ENCODE assay signal across 24 mouse cellular contexts in the genomic region with DNA sequence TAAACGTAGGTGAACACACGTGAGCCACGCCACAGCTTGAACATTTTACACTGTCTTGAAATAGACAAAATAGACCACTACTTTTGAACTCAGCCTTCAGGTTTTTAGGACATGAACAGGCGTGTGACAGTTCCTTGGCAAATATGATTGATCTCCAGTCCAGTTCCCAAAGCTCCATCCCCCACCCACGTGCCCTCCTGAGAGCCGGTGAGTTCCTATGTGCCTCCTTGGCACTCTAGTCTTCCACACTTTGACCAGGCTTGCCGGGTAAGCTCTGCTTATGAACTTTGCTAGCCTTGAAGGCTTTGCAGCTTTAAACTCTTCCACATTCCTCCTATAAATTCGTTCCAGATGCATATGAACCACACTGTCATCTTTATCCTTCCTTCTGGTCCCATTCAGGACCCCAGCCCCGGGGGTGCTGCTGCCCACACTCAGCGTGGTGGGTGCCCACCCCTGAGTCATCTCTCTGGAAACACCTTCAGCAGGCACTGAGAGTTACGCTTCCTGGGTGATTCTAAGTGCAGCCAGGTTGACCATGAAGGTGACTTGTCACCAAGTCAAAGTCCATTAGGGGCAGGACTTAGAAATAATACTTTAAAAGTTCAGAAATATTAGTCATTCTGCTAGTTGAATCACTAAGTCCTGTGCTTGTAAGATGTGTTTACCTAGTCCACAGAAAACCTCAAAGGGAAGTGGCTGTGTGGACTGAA. TPM values are rescaled to one million over a fixed set of nuclear protein-coding genes. Genes with fewer than 3 reads are reported as not detected.
A peak's percentile ranks its signal among the peaks of the same experiment; 100 is the strongest.
DNase-seq lines count a peak whose midpoint lies in the region; ATAC-seq and TF ChIP-seq lines count a peak whose summit lies in the region.
"Had no signal": no experiment of that assay in that cellular context is flagged by ENCODE, and none has a peak within 500 bp of the region (broad histone marks: within the 10 kb centered on the region; RNA-seq: fewer than 3 reads in every experiment).

No protein-coding gene starts in this region.

- DNase-seq in kidney, adult 2 months: peak; percentile 78
- DNase-seq in kidney, postnatal 4 days: no peak
- DNase-seq in liver, adult 2 months (ENCODE audit: extremely low read depth, low read depth, low spot score): peak; percentile 56
- no peak for DNase-seq in liver, embryonic 11.5 days (ENCODE audit: low spot score)
- DNase-seq in gastrocnemius, postnatal 25 days: no peak
- DNase-seq: adrenal gland, postnatal 10 days; cerebellum, adult 11 months; cerebellum, adult 9-10 months; cerebellum, postnatal 36 days; gastrocnemius, postnatal 36 days; heart, adult 2 months; heart, postnatal 10 days; layer of hippocampus, adult 9-11 months; liver had no signal

- H3K4me1 ChIP-seq in kidney, adult 2 months (ENCODE audit: control insufficient read depth, insufficient read depth, low read length): peaks cover 22% of the 10 kb centered on the region
- H3K4me1 ChIP-seq in liver, adult 2 months (ENCODE audit: control insufficient read depth, insufficient read depth, low read length): no peaks in the 10 kb centered on the region
- no peaks in the 10 kb centered on the region for H3K4me1 ChIP-seq in liver, embryonic 11.5 days (replicated peaks; ENCODE audit: control insufficient read depth, insufficient read depth, low read length)
- 0 out of 2 replicates have a peak, but pooled peaks cover 3% of the 10 kb centered on the region for H3K4me1 ChIP-seq in intestine, postnatal 0 days (replicated peaks; ENCODE audit: control insufficient read depth, insufficient read depth, low read length)
- H3K4me1 ChIP-seq: heart, embryonic 13.5 days; hindbrain, embryonic 15.5 days; lung, embryonic 15.5 days; midbrain, embryonic 12.5 days; neural tube, embryonic 13.5 days had no signal

- 49% methylated on average over 11 of the region's 11 CpGs for WGBS in kidney, adult 2 months
- WGBS in liver, adult 2 months: 80% methylated on average over 11 of the region's 11 CpGs
- WGBS in liver, embryonic 11.5 days: 81% methylated on average over 11 of the region's 11 CpGs
- WGBS in intestine, postnatal 0 days: 77% methylated on average over 11 of the region's 11 CpGs

- H3K27me3 ChIP-seq in kidney, adult 2 months (replicated peaks; ENCODE audit: control insufficient read depth, insufficient read depth, low read length): no peaks in the 10 kb centered on the region
- no peaks in the 10 kb centered on the region for H3K27me3 ChIP-seq in liver, adult 2 months (ENCODE audit: control insufficient read depth, insufficient read depth, low read length)
- no peaks in the 10 kb centered on the region for H3K27me3 ChIP-seq in liver, embryonic 11.5 days (replicated peaks; ENCODE audit: control insufficient read depth, insufficient read depth, low read length)
- H3K27me3 ChIP-seq in intestine, postnatal 0 days (replicated peaks; ENCODE audit: control insufficient read depth, insufficient read depth, low read length): no peaks in the 10 kb centered on the region
- H3K27me3 ChIP-seq: heart, embryonic 13.5 days; hindbrain, embryonic 15.5 days; lung, embryonic 15.5 days; megakaryocyte, embryonic 14.5 days; midbrain, embryonic 12.5 days; neural tube, embryonic 13.5 days had no signal

- no peaks in the 10 kb centered on the region; the same call in 1 of the 2 replicates for H3K36me3 ChIP-seq in kidney, adult 2 months (ENCODE audit: control insufficient read depth, insufficient read depth, low read length)
- H3K36me3 ChIP-seq in liver, adult 2 months (ENCODE audit: control insufficient read depth, insufficient read depth, low read length): peaks cover 1% of the 10 kb centered on the region; the same call in 1 of the 2 replicates
- no peaks in the 10 kb centered on the region for H3K36me3 ChIP-seq in liver, embryonic 11.5 days (ENCODE audit: control insufficient read depth, insufficient read depth, low read length)
- peaks cover 12% of the 10 kb centered on the region; the same call in 1 of the 2 replicates for H3K36me3 ChIP-seq in intestine, postnatal 0 days (ENCODE audit: control insufficient read depth, insufficient read depth)

- ATAC-seq in liver, embryonic 11.5 days (replicated peaks; ENCODE audit: low FRiP score): no peak
- ATAC-seq in intestine, postnatal 0 days: peak; percentile 64
- ATAC-seq: forebrain, embryonic 14.5 days; inflammation-experienced regulatory T-cells, adult 6 months had no signal

- H3K9me3 ChIP-seq in liver, embryonic 11.5 days (ENCODE audit: control insufficient read depth, low read length): no peaks in the 10 kb centered on the region
- no peaks in the 10 kb centered on the region for H3K9me3 ChIP-seq in intestine, postnatal 0 days (ENCODE audit: control insufficient read depth)
- H3K9me3 ChIP-seq: G1E; heart, embryonic 13.5 days; hindbrain, embryonic 15.5 days; lung, embryonic 15.5 days; megakaryocyte, embryonic 14.5 days; midbrain, embryonic 12.5 days; neural tube, embryonic 13.5 days had no signal

- TF ChIP-seq CTCF in kidney, adult 2 months (conservative IDR thresholded peaks at IDR 0.05; ENCODE audit: insufficient read depth, insufficient read length, low read depth, low read length): no peak
- no peak for TF ChIP-seq CTCF in liver, adult 2 months (IDR thresholded peaks at IDR 0.05; ENCODE audit: low read depth, low read length)
- TF ChIP-seq CTCF in intestine, postnatal 0 days (IDR thresholded peaks at IDR 0.05; ENCODE audit: low read depth): no peak

- no peak overlapping the region for H3K4me2 ChIP-seq in liver, embryonic 11.5 days
- H3K4me2 ChIP-seq in intestine, postnatal 0 days (replicated peaks; ENCODE audit: low read depth): no peak overlapping the region
- H3K4me2 ChIP-seq: heart, embryonic 13.5 days; hindbrain, embryonic 15.5 days; lung, embryonic 15.5 days; midbrain, embryonic 12.5 days; neural tube, embryonic 13.5 days had no signal

- H3K27ac ChIP-seq in kidney, adult 2 months (ENCODE audit: insufficient read depth, low read depth, low read length): peak overlapping the region; percentile 98
- no peak overlapping the region for H3K27ac ChIP-seq in liver, adult 2 months (replicated peaks; ENCODE audit: insufficient read depth, low read depth, low read length)
- H3K27ac ChIP-seq in liver, embryonic 11.5 days (ENCODE audit: low read depth, low read length): no peak overlapping the region
- peak overlapping the region; percentile 21; the same call in 1 of the 2 replicates for H3K27ac ChIP-seq in intestine, postnatal 0 days (ENCODE audit: low read depth, low read length)
- H3K27ac ChIP-seq: heart, adult 2 months; heart, embryonic 13.5 days; hindbrain, embryonic 15.5 days; lung, embryonic 15.5 days; midbrain, embryonic 12.5 days; neural tube, embryonic 13.5 days had no signal

- no peak overlapping the region for H3K4me3 ChIP-seq in kidney, adult 2 months (ENCODE audit: insufficient read depth, low read depth, low read length)
- H3K4me3 ChIP-seq in liver, adult 2 months (ENCODE audit: insufficient read depth, low read depth, low read length): no peak overlapping the region
- H3K4me3 ChIP-seq in liver, embryonic 11.5 days (ENCODE audit: low read depth, low read length): no peak overlapping the region
- H3K4me3 ChIP-seq in intestine, postnatal 0 days (ENCODE audit: low read depth, low read length): no peak overlapping the region
- H3K4me3 ChIP-seq: heart, adult 2 months; heart, embryonic 13.5 days; hindbrain, embryonic 15.5 days; lung, embryonic 15.5 days; megakaryocyte, embryonic 14.5 days; midbrain, embryonic 12.5 days; neural tube, embryonic 13.5 days had no signal

- no peak overlapping the region for H3K9ac ChIP-seq in liver, adult 2 months (ENCODE audit: low read depth, low read length)
- no peak overlapping the region for H3K9ac ChIP-seq in liver, embryonic 11.5 days (ENCODE audit: low read depth, low read length)
- H3K9ac ChIP-seq in intestine, postnatal 0 days (ENCODE audit: low read depth, low read length): no peak overlapping the region
- H3K9ac ChIP-seq: heart, embryonic 13.5 days; hindbrain, embryonic 15.5 days; lung, embryonic 15.5 days; midbrain, embryonic 12.5 days; neural tube, embryonic 13.5 days had no signal

- H3K79me2 ChIP-seq in liver, adult 2 months (ENCODE audit: control insufficient read depth, insufficient read depth, low read length): no peaks in the 10 kb centered on the region

- no peak for TF ChIP-seq POLR2A in kidney, adult 2 months (IDR thresholded peaks at IDR 0.05; ENCODE audit: low read depth, low read length)
- no peak for TF ChIP-seq POLR2A in liver, adult 2 months (IDR thresholded peaks at IDR 0.05; ENCODE audit: extremely low read depth, insufficient read depth, low read length)

RNA-seq across cellular contexts. Expression of gene Dcun1d4, which starts 57.9 kb away (rescaled TPM):
- 12.3 and 14.2 TPM in 2 replicates for polyA plus RNA-seq in kidney, adult 2 months (2012; rRNA removed)
- 13.6 and 14.0 TPM in 2 replicates for total RNA-seq in liver, adult 2 months (2014; rRNA removed)
- polyA plus RNA-seq in liver, adult 2 months (2012; rRNA removed): 8.2 and 10.3 TPM in 2 replicates
- polyA plus RNA-seq in liver, embryonic 11.5 days (2014; fragmentation: Nextera tagmentation; extraction: Ambion mirVana): 14.8 and 15.4 TPM in 2 replicates
- polyA plus RNA-seq in intestine, postnatal 0 days (2015; fragmentation: Nextera tagmentation; extraction: Ambion mirVana): 14.8 and 16.3 TPM in 2 replicates
- total RNA-seq in gastrocnemius, postnatal 25 days (2021): 1 to 10 TPM; 8.1 to 9.0 TPM

Comparison
In these comparisons a context has a peak if more than half of its experiments do, and no peak if none do; other contexts are left out.
1. DNase-seq: peak in kidney, adult 2 months (single experiment) and liver, adult 2 months (single experiment); none in kidney, postnatal 4 days (0 of 2), liver, embryonic 11.5 days (single experiment) and gastrocnemius, postnatal 25 days (single experiment).
2. H3K27ac ChIP-seq: peak in kidney, adult 2 months (single experiment) and intestine, postnatal 0 days (single experiment); none in liver, adult 2 months (single experiment) and liver, embryonic 11.5 days (single experiment).